Mouse (Mus musculus) adrenal gland, adult 2 months (tissue): Measurements from ENCODE around the gene Timm10. TPM values are rescaled to one million over a fixed set of nuclear protein-coding genes. Genes with fewer than 3 reads are reported as not detected.
A peak's percentile ranks its signal among the peaks of the same experiment; 100 is the strongest.

Experiments used
- DNase-seq: peaks from one replicate; pipeline ENCODE4 v3.0.0; 2021
- polyA plus RNA-seq: library from polyadenylated mRNA; depleted of rRNA; stranded (reverse); fragments of >200 nt; gene quantifications from 2 replicates; pipeline ENCODE4 v1.2.3, GENCODE M21; 2012
- total RNA-seq, 2 experiments: library from RNA; stranded (reverse); gene quantifications; 2 replicates each; pipeline ENCODE4 v1.2.3; 2021

The Timm10 gene
- total and polyA plus RNA-seq, 3 experiments = 19.2 to 59.6 (median 38.5) TPM

- no peak for DNase-seq
These were observed 6.9 kb upstream of the Timm10 start for GRCm38 (mm10) chr2:84819861-84820260.

- no peak for DNase-seq
These were observed 4.2 kb upstream of the Timm10 start, which contains the start of gene Smtnl1 for GRCm38 (mm10) chr2:84822552-84822951. TSS of gene Smtnl1 (minus strand) at chr2:84822652.

GRCm38 (mm10) chr2:84823237-84823636 is 3.6 kb upstream of the Timm10 start:
- DNase-seq = no peak

- peak; percentile 52 for DNase-seq
These were observed 605 bp downstream of the Timm10 start for GRCm38 (mm10) chr2:84827283-84827920.

GRCm38 (mm10) chr2:84831666-84832391 is 5.0 kb downstream of the Timm10 start:
- DNase-seq = peak; percentile 81

- DNase-seq = no peak
These were observed 10.3 kb downstream of the Timm10 start for GRCm38 (mm10) chr2:84837107-84837506.

- DNase-seq = no peak
These were observed 11.2 kb downstream of the Timm10 start for GRCm38 (mm10) chr2:84837817-84838592.

- no peak for DNase-seq
These were observed 11.8 kb downstream of the Timm10 start, which contains the start of gene Slc43a1 for GRCm38 (mm10) chr2:84838593-84838949. TSS of gene Slc43a1 (plus strand) at chr2:84838850.

GRCm38 (mm10) chr2:84838993-84839980 is 12.5 kb downstream of the Timm10 start:
- peak; percentile 23 for DNase-seq

- DNase-seq = peak; percentile 68
These were observed 13.4 kb downstream of the Timm10 start for GRCm38 (mm10) chr2:84840016-84840747.

GRCm38 (mm10) chr2:84840748-84841563 is 14.2 kb downstream of the Timm10 start:
- DNase-seq = no peak

- no peak for DNase-seq
These were observed 15.1 kb downstream of the Timm10 start for GRCm38 (mm10) chr2:84841905-84842304.

- DNase-seq = no peak
These were observed 16.9 kb downstream of the Timm10 start for GRCm38 (mm10) chr2:84843654-84844053.

GRCm38 (mm10) chr2:84845226-84845625 is 18.4 kb downstream of the Timm10 start:
- no peak for DNase-seq

- DNase-seq = no peak
These were observed 23.8 kb downstream of the Timm10 start for GRCm38 (mm10) chr2:84850407-84851129.

GRCm38 (mm10) chr2:84851130-84852040 is 24.6 kb downstream of the Timm10 start:
- DNase-seq = peak; percentile 85

- peak; percentile 53 for DNase-seq
These were observed 28.9 kb downstream of the Timm10 start for GRCm38 (mm10) chr2:84855732-84856131.

GRCm38 (mm10) chr2:84858551-84858950 is 31.8 kb downstream of the Timm10 start:
- DNase-seq = no peak
